Mouse (Mus musculus) E14TG2a.4 (cell line): ENCODE results near the gene Ddx4.
A peak's percentile ranks its signal among the peaks of the same experiment; 100 is the strongest.
"Not testable (repeated sequence)": the region's sequence is repeated elsewhere in the genome, so short reads cannot be mapped to it uniquely, and the experiment has no call there.

Experiments used
- H3K27me3 ChIP-seq: 2 replicates; pipeline ENCODE4 v1.6.1; 2014; ENCODE audit warnings: low read length, control low read depth; ENCODE audit not compliant: insufficient read depth
- H3K36me3 ChIP-seq: 2 replicates; pipeline ENCODE4 v1.6.1; 2014; ENCODE audit warnings: low read length, control low read depth; ENCODE audit not compliant: insufficient read depth
- H3K4me1 ChIP-seq: replicated peaks from 2 replicates; pipeline ENCODE4 v1.6.1; 2014; ENCODE audit warnings: low read depth, low read length, control low read depth
- H3K4me3 ChIP-seq: replicated peaks from 2 replicates; pipeline ENCODE4 v1.5.1; 2014; ENCODE audit warnings: mild to moderate bottlenecking, low read length
- H3K9me3 ChIP-seq: 2 replicates; pipeline ENCODE4 v1.6.1; 2014; ENCODE audit warnings: low read length, control low read depth
- CTCF ChIP-seq: conservative IDR thresholded peaks from 2 replicates; pipeline ENCODE4 v1.5.1; 2014; ENCODE audit warnings: low read length
- NANOG ChIP-seq: IDR thresholded peaks from 2 replicates; pipeline ENCODE4 v1.6.1; 2014; ENCODE audit warnings: borderline replicate concordance, low read length, mixed read lengths
- POU5F1 ChIP-seq: IDR thresholded peaks from 2 replicates; pipeline ENCODE4 v1.6.1; 2014; ENCODE audit warnings: low read length, borderline replicate concordance

Ddx4 gene

GRCm38 (mm10) chr13:112589625-112590024, 62.6 kb downstream of the Ddx4 start:
- H3K4me1 ChIP-seq, result no peaks in the 10 kb centered on the region
- no peaks in the 10 kb centered on the region for H3K36me3 ChIP-seq
- TF ChIP-seq NANOG, result no peak
- no peak for TF ChIP-seq CTCF
- no peak for TF ChIP-seq POU5F1
- H3K27me3 ChIP-seq, result peaks cover 3% of the 10 kb centered on the region; the same call in 1 of the 2 replicates
- H3K9me3 ChIP-seq, result no peaks in the 10 kb centered on the region
- no peak overlapping the region for H3K4me3 ChIP-seq

GRCm38 (mm10) chr13:112584556-112585237, 67.6 kb downstream of the Ddx4 start:
- TF ChIP-seq POU5F1, result no peak
- no peak for TF ChIP-seq CTCF
- TF ChIP-seq NANOG, result no peak

GRCm38 (mm10) chr13:112582291-112582690, 70.0 kb downstream of the Ddx4 start:
- Histone ChIP-seq H3K36me3 (no peaks in the 10 kb centered on the region), H3K4me1 (no peaks in the 10 kb centered on the region), H3K27me3 (no peaks in the 10 kb centered on the region), H3K4me3 (no peak overlapping the region), H3K9me3 (no peaks in the 10 kb centered on the region)
- TF ChIP-seq CTCF (no peak), NANOG (no peak), POU5F1 (no peak)

More at GRCm38 (mm10) chr13:112584556-112585237, 67.6 kb downstream of the Ddx4 start:
- Histone ChIP-seq H3K27me3 (no peaks in the 10 kb centered on the region), H3K4me1 (no peaks in the 10 kb centered on the region), H3K4me3 (no peak overlapping the region), H3K36me3 (no peaks in the 10 kb centered on the region), H3K9me3 (no peaks in the 10 kb centered on the region)

- no peak for TF ChIP-seq CTCF
- no peak for TF ChIP-seq POU5F1
- no peak overlapping the region for H3K4me3 ChIP-seq
- H3K36me3 ChIP-seq, result no peaks in the 10 kb centered on the region
- H3K4me1 ChIP-seq, result no peaks in the 10 kb centered on the region
- H3K9me3 ChIP-seq, result no peaks in the 10 kb centered on the region
- no peaks in the 10 kb centered on the region for H3K27me3 ChIP-seq
These were observed 70.5 kb downstream of the Ddx4 start for GRCm38 (mm10) chr13:112581796-112582195.

GRCm38 (mm10) chr13:112580590-112581320, 71.5 kb downstream of the Ddx4 start:
- Histone ChIP-seq H3K27me3 (no peaks in the 10 kb centered on the region), H3K9me3 (no peaks in the 10 kb centered on the region), H3K4me3 (no peak overlapping the region), H3K4me1 (no peaks in the 10 kb centered on the region), H3K36me3 (no peaks in the 10 kb centered on the region)
- no peak for TF ChIP-seq NANOG
- TF ChIP-seq POU5F1, result no peak
- no peak for TF ChIP-seq CTCF

- not testable (repeated sequence) for H3K4me3 ChIP-seq, H3K9me3 ChIP-seq, H3K36me3 ChIP-seq, H3K27me3 ChIP-seq, H3K4me1 ChIP-seq
These were observed 74.2 kb downstream of the Ddx4 start for GRCm38 (mm10) chr13:112578041-112578440.

- Histone ChIP-seq H3K4me1 (no peaks in the 10 kb centered on the region), H3K4me3 (no peak overlapping the region), H3K36me3 (no peaks in the 10 kb centered on the region), H3K9me3 (no peaks in the 10 kb centered on the region), H3K27me3 (no peaks in the 10 kb centered on the region)
- peak; percentile 51; the same call in 1 of the 2 replicates for TF ChIP-seq NANOG
- TF ChIP-seq CTCF, result no peak
These were observed 78.5 kb downstream of the Ddx4 start for GRCm38 (mm10) chr13:112573800-112574199.

GRCm38 (mm10) chr13:112570768-112571167, 81.5 kb downstream of the Ddx4 start:
- Histone ChIP-seq H3K36me3 (no peaks in the 10 kb centered on the region), H3K4me3 (no peak overlapping the region), H3K4me1 (no peaks in the 10 kb centered on the region), H3K9me3 (no peaks in the 10 kb centered on the region), H3K27me3 (no peaks in the 10 kb centered on the region)
- TF ChIP-seq NANOG (no peak), CTCF (no peak), POU5F1 (no peak)

GRCm38 (mm10) chr13:112569606-112570005, 82.7 kb downstream of the Ddx4 start:
- TF ChIP-seq CTCF (no peak), NANOG (no peak), POU5F1 (no peak)

More at GRCm38 (mm10) chr13:112569606-112570005, 82.7 kb downstream of the Ddx4 start:
- no peaks in the 10 kb centered on the region for H3K36me3 ChIP-seq
- H3K27me3 ChIP-seq, result 0 out of 2 replicates have a peak, but pooled peaks cover 2% of the 10 kb centered on the region
- no peaks in the 10 kb centered on the region for H3K4me1 ChIP-seq
- H3K9me3 ChIP-seq, result no peaks in the 10 kb centered on the region
- H3K4me3 ChIP-seq, result no peak overlapping the region
